ENCODE assay signal across 8 mouse cellular contexts in genomic region chr13:97052667-97053066, GRCm38 (mm10). TPM values are rescaled to one million over a fixed set of nuclear protein-coding genes. Genes with fewer than 3 reads are reported as not detected.
A peak's percentile ranks its signal among the peaks of the same experiment; 100 is the strongest.
DNase-seq lines count a peak whose midpoint lies in the region; ATAC-seq and TF ChIP-seq lines count a peak whose summit lies in the region.

No protein-coding gene starts in this region.

- no peak for TF ChIP-seq POLR2A in thymus, adult 2 months (IDR thresholded peaks at IDR 0.05; ENCODE audit: control insufficient read depth, extremely low read depth, insufficient read depth, low read length, poor library complexity)
- TF ChIP-seq POLR2A in olfactory bulb, adult 2 months (IDR thresholded peaks at IDR 0.05; ENCODE audit: insufficient read depth, low read depth, low read length): no peak

- H3K4me2 ChIP-seq in forebrain, embryonic 11.5 days (ENCODE audit: low read depth, low read length, severe bottlenecking): no peak overlapping the region
- no peak overlapping the region for H3K4me2 ChIP-seq in kidney, postnatal 0 days (ENCODE audit: low read length)
- H3K4me2 ChIP-seq in liver, embryonic 14.5 days (ENCODE audit: low read depth): no peak overlapping the region

- no peaks in the 10 kb centered on the region for H3K36me3 ChIP-seq in thymus, adult 2 months (ENCODE audit: control insufficient read depth, insufficient read depth, low read length)
- no peaks in the 10 kb centered on the region for H3K36me3 ChIP-seq in forebrain, embryonic 11.5 days (ENCODE audit: control insufficient read depth, insufficient read depth, low read length)
- no peaks in the 10 kb centered on the region for H3K36me3 ChIP-seq in kidney, postnatal 0 days (ENCODE audit: insufficient read depth, low read length)
- no peaks in the 10 kb centered on the region for H3K36me3 ChIP-seq in liver, embryonic 14.5 days (replicated peaks; ENCODE audit: control insufficient read depth, insufficient read depth, low read depth)

- no peak overlapping the region for H3K9ac ChIP-seq in forebrain, embryonic 11.5 days (ENCODE audit: low read length)
- no peak overlapping the region for H3K9ac ChIP-seq in kidney, postnatal 0 days (ENCODE audit: low read depth, low read length)
- no peak overlapping the region for H3K9ac ChIP-seq in liver, embryonic 14.5 days (replicated peaks)

- TF ChIP-seq EP300 in liver, embryonic 14.5 days (IDR thresholded peaks at IDR 0.05; ENCODE audit: low read depth): no peak

- DNase-seq in thymus, adult 2 months: peak; percentile 43
- no peak for DNase-seq in thymus, adult 18-20 months
- DNase-seq in c-Kit-positive CD71-negative TER-119-negative erythroid progenitor cells, embryonic 14.5 days (ENCODE audit: low read depth): peak; percentile 53
- peak; percentile 84 for DNase-seq in forebrain, embryonic 11.5 days (ENCODE audit: low spot score)
- DNase-seq in kidney, postnatal 0 days (ENCODE audit: low spot score): peak; percentile 80
- no peak for DNase-seq in liver, embryonic 14.5 days (ENCODE audit: low read depth in 3 of 3, low spot score in 3 of 3)
- DNase-seq in urinary bladder, postnatal 36 days (ENCODE audit: low spot score in 2 of 2): peak; percentile 21 to 36

- TF ChIP-seq CTCF in thymus, adult 2 months (IDR thresholded peaks at IDR 0.05; ENCODE audit: borderline replicate concordance, control insufficient read depth, extremely low read depth, insufficient read depth, low read length, poor library complexity): no peak
- peak; percentile 90 for TF ChIP-seq CTCF in kidney, postnatal 0 days (IDR thresholded peaks at IDR 0.05; ENCODE audit: low read depth)
- peak; percentile 87 for TF ChIP-seq CTCF in liver, embryonic 14.5 days (IDR thresholded peaks at IDR 0.05; ENCODE audit: low read depth)
- 0 out of 2 replicates have a peak, but pooled peaks have one; percentile 10 for TF ChIP-seq CTCF in olfactory bulb, adult 2 months (IDR thresholded peaks at IDR 0.05; ENCODE audit: insufficient read depth, low read depth, low read length)

- 27% methylated on average over 11 of the region's 11 CpGs for WGBS in thymus, adult 2 months
- WGBS in forebrain, embryonic 11.5 days: 21% methylated on average over 11 of the region's 11 CpGs
- WGBS in kidney, postnatal 0 days: 15% methylated on average over 11 of the region's 11 CpGs
- WGBS in liver, embryonic 14.5 days (ENCODE audit: insufficient replicate concordance): 8% methylated on average over 11 of the region's 11 CpGs
- 15% methylated on average over 11 of the region's 11 CpGs for WGBS in olfactory bulb, adult 2 months

- H3K4me1 ChIP-seq in thymus, adult 2 months (replicated peaks; ENCODE audit: control insufficient read depth, insufficient read depth, low read length): no peaks in the 10 kb centered on the region
- no peaks in the 10 kb centered on the region for H3K4me1 ChIP-seq in forebrain, embryonic 11.5 days (replicated peaks; ENCODE audit: control insufficient read depth, insufficient read depth, low read length)
- H3K4me1 ChIP-seq in kidney, postnatal 0 days (replicated peaks; ENCODE audit: insufficient read depth, low read length): no peaks in the 10 kb centered on the region
- H3K4me1 ChIP-seq in liver, embryonic 14.5 days (replicated peaks; ENCODE audit: control insufficient read depth in 2 of 2, insufficient read depth in 2 of 2, low read length in 1 of 2): peaks cover 0 to 11% of the 10 kb centered on the region in 2 experiments; a peak in 3 of 4 replicates
- H3K4me1 ChIP-seq in olfactory bulb, adult 2 months (ENCODE audit: control insufficient read depth, insufficient read depth, low read length): 0 out of 2 replicates have a peak, but pooled peaks cover 3% of the 10 kb centered on the region

- no peak overlapping the region for H3K27ac ChIP-seq in thymus, adult 2 months (ENCODE audit: control insufficient read depth, insufficient read depth, low read length)
- H3K27ac ChIP-seq in forebrain, embryonic 11.5 days (ENCODE audit: low read depth, low read length): no peak overlapping the region
- no peak overlapping the region for H3K27ac ChIP-seq in kidney, postnatal 0 days
- no peak overlapping the region for H3K27ac ChIP-seq in liver, embryonic 14.5 days
- H3K27ac ChIP-seq in olfactory bulb, adult 2 months (ENCODE audit: insufficient read depth, low read depth, low read length): no peak overlapping the region

- no peak overlapping the region for H3K4me3 ChIP-seq in thymus, adult 2 months (ENCODE audit: control insufficient read depth, insufficient read depth, low read length)
- no peak overlapping the region for H3K4me3 ChIP-seq in forebrain, embryonic 11.5 days (ENCODE audit: low read depth, low read length)
- no peak overlapping the region for H3K4me3 ChIP-seq in kidney, postnatal 0 days (replicated peaks; ENCODE audit: low read depth, low read length)
- no peak overlapping the region for H3K4me3 ChIP-seq in liver, embryonic 14.5 days (ENCODE audit: insufficient read depth in 1 of 2, low read depth in 2 of 2, low read length in 2 of 2)
- H3K4me3 ChIP-seq in olfactory bulb, adult 2 months (ENCODE audit: insufficient read depth, low read depth, low read length): no peak overlapping the region

- ATAC-seq in forebrain, embryonic 11.5 days (replicated peaks; ENCODE audit: low FRiP score): peak; percentile 49; the same call in 1 of the 2 replicates
- ATAC-seq in kidney, postnatal 0 days (replicated peaks; ENCODE audit: low FRiP score, low read depth): no peak
- no peak for ATAC-seq in liver, embryonic 14.5 days (ENCODE audit: insufficient read depth)

- H3K27me3 ChIP-seq in thymus, adult 2 months (ENCODE audit: control insufficient read depth, insufficient read depth, low read length): no peaks in the 10 kb centered on the region
- no peaks in the 10 kb centered on the region for H3K27me3 ChIP-seq in forebrain, embryonic 11.5 days (ENCODE audit: control insufficient read depth, insufficient read depth, low read length)
- no peaks in the 10 kb centered on the region for H3K27me3 ChIP-seq in kidney, postnatal 0 days (ENCODE audit: insufficient read depth, low read length)
- no peaks in the 10 kb centered on the region for H3K27me3 ChIP-seq in liver, embryonic 14.5 days (ENCODE audit: control insufficient read depth, insufficient read depth, low read length)

- no peaks in the 10 kb centered on the region for H3K9me3 ChIP-seq in forebrain, embryonic 11.5 days (ENCODE audit: control insufficient read depth, low read length)
- H3K9me3 ChIP-seq in kidney, postnatal 0 days (replicated peaks; ENCODE audit: low read length): no peaks in the 10 kb centered on the region
- H3K9me3 ChIP-seq in liver, embryonic 14.5 days (ENCODE audit: control insufficient read depth, low read length): no peaks in the 10 kb centered on the region

RNA-seq across cellular contexts. Expression of gene Fam169a, which starts 14.4 kb away (rescaled TPM):
- polyA plus RNA-seq in thymus, adult 2 months (2012; rRNA removed): 0.03 TPM in 1 of 2 replicates, not detected in the other
- 10.1 and 12.5 TPM in 2 replicates for polyA plus RNA-seq in forebrain, embryonic 11.5 days (2014; fragmentation: Nextera tagmentation; extraction: Ambion mirVana)
- 1.8 TPM in 2 replicates for polyA plus RNA-seq in kidney, postnatal 0 days (2015; fragmentation: Nextera tagmentation; extraction: Ambion mirVana)
- 0.65 and 1.0 TPM in 2 replicates for polyA plus RNA-seq in liver, embryonic 14.5 days (2012; rRNA removed)
- 1.2 and 2.4 TPM in 2 replicates for polyA plus RNA-seq in liver, embryonic 14.5 days (2014; fragmentation: Nextera tagmentation; extraction: Ambion mirVana)
- not detected in 2 replicates for polyA plus RNA-seq in olfactory bulb, adult 2 months (2012; ENCODE audit: insufficient read depth, insufficient read length, low replicate concordance, missing spikeins)

RNA-seq across cellular contexts. Expression of gene 1700029F12Rik, which starts 18.5 kb away (rescaled TPM):
- polyA plus RNA-seq in thymus, adult 2 months (2012; rRNA removed): 1.1 and 4.1 TPM in 2 replicates
- polyA plus RNA-seq in forebrain, embryonic 11.5 days (2014; fragmentation: Nextera tagmentation; extraction: Ambion mirVana): not detected in 2 replicates
- not detected in 2 replicates for polyA plus RNA-seq in kidney, postnatal 0 days (2015; fragmentation: Nextera tagmentation; extraction: Ambion mirVana)
- not detected in 2 replicates for polyA plus RNA-seq in liver, embryonic 14.5 days (2012; rRNA removed)
- not detected in 2 replicates for polyA plus RNA-seq in liver, embryonic 14.5 days (2014; fragmentation: Nextera tagmentation; extraction: Ambion mirVana)
- not detected in 2 replicates for polyA plus RNA-seq in olfactory bulb, adult 2 months (2012; ENCODE audit: insufficient read depth, insufficient read length, low replicate concordance, missing spikeins)

RNA-seq across cellular contexts. Expression of gene Gm6169, which starts 46.4 kb away (rescaled TPM):
- polyA plus RNA-seq in thymus, adult 2 months (2012; rRNA removed): 0.90 and 1.5 TPM in 2 replicates
- 0.71 and 1.9 TPM in 2 replicates for polyA plus RNA-seq in forebrain, embryonic 11.5 days (2014; fragmentation: Nextera tagmentation; extraction: Ambion mirVana)
- 4.1 and 5.2 TPM in 2 replicates for polyA plus RNA-seq in kidney, postnatal 0 days (2015; fragmentation: Nextera tagmentation; extraction: Ambion mirVana)
- 0.33 and 0.52 TPM in 2 replicates for polyA plus RNA-seq in liver, embryonic 14.5 days (2012; rRNA removed)
- 0.81 and 1.1 TPM in 2 replicates for polyA plus RNA-seq in liver, embryonic 14.5 days (2014; fragmentation: Nextera tagmentation; extraction: Ambion mirVana)
- not detected in 2 replicates for polyA plus RNA-seq in olfactory bulb, adult 2 months (2012; ENCODE audit: insufficient read depth, insufficient read length, low replicate concordance, missing spikeins)

Comparison
In these comparisons a context has a peak if more than half of its experiments do, and no peak if none do; other contexts are left out.
1. DNase-seq: peak in thymus, adult 2 months (single experiment), c-Kit-positive CD71-negative TER-119-negative erythroid progenitor cells, embryonic 14.5 days (single experiment), forebrain, embryonic 11.5 days (single experiment), kidney, postnatal 0 days (single experiment) and urinary bladder, postnatal 36 days (2 of 2); none in thymus, adult 18-20 months (0 of 2) and liver, embryonic 14.5 days (0 of 3).